Mouse (Mus musculus): Measurements from ENCODE around the gene Fam50a. TPM values are rescaled to one million over a fixed set of nuclear protein-coding genes. Genes with fewer than 3 reads are reported as not detected.
A peak's percentile ranks its signal among the peaks of the same experiment; 100 is the strongest.

Gene Fam50a
- polyA plus RNA-seq, 1 experiment from 2014 or later: 63.2 TPM

- 16% methylated on average over 16 of the region's 16 CpGs for WGBS
- peak within 1 kb of the TSS; percentile 70 for H3K9ac ChIP-seq (ENCODE audit: low read length)
Observed at GRCm38 (mm10) chrX:74281732-74282394, 31.0 kb upstream of the Fam50a start, which contains the start of the genes Taz and Dnase1l1. Taz (plus strand) TSS chrX:74281912. Dnase1l1 (minus strand) TSS chrX:74282337.

GRCm38 (mm10) chrX:74282395-74283091 is 30.3 kb upstream of the Fam50a start:
- Histone ChIP-seq H3K27ac (ENCODE audit: low read length) (peak overlapping the region; percentile 93), H3K9me3 (replicated peaks; ENCODE audit: control insufficient read depth, low read length) (no peaks in the 10 kb centered on the region), H3K36me3 (ENCODE audit: control insufficient read depth, insufficient read depth, low read length) (no peaks in the 10 kb centered on the region), H3K9ac (ENCODE audit: low read length) (peak overlapping the region; percentile 68), H3K4me3 (replicated peaks; ENCODE audit: low read length) (peak overlapping the region; percentile 53), H3K27me3 (ENCODE audit: control insufficient read depth, insufficient read depth, low read length) (no peaks in the 10 kb centered on the region), H3K4me2 (ENCODE audit: low read depth, low read length) (peak overlapping the region; percentile 65), H3K4me1 (ENCODE audit: control insufficient read depth, insufficient read depth, low read length) (peaks cover 6% of the 10 kb centered on the region; the same call in 1 of the 2 replicates)
- ATAC-seq (ENCODE audit: insufficient read depth, low FRiP score): peak; percentile 72
- whole genome bisulfite sequencing: 19% methylated on average over 39 of the region's 39 CpGs

More at GRCm38 (mm10) chrX:74281732-74282394, 31.0 kb upstream of the Fam50a start, which contains the start of the genes Taz and Dnase1l1:
- Histone ChIP-seq H3K9me3 (replicated peaks; ENCODE audit: control insufficient read depth, low read length) (no peaks in the 10 kb centered on the region), H3K4me3 (replicated peaks; ENCODE audit: low read length) (peak within 1 kb of the TSS; percentile 53), H3K36me3 (ENCODE audit: control insufficient read depth, insufficient read depth, low read length) (no peaks in the 10 kb centered on the region), H3K4me1 (ENCODE audit: control insufficient read depth, insufficient read depth, low read length) (peaks cover 6% of the 10 kb centered on the region; the same call in 1 of the 2 replicates), H3K4me2 (ENCODE audit: low read depth, low read length) (peak within 1 kb of the TSS; percentile 65), H3K27me3 (ENCODE audit: control insufficient read depth, insufficient read depth, low read length) (no peaks in the 10 kb centered on the region), H3K27ac (ENCODE audit: low read length) (peak within 1 kb of the TSS; percentile 93)
- peak; percentile 95 for ATAC-seq (ENCODE audit: insufficient read depth, low FRiP score)

- WGBS: 29% methylated on average over 5 of the region's 5 CpGs
- ATAC-seq (ENCODE audit: insufficient read depth, low FRiP score): no peak
- H3K9me3 ChIP-seq (replicated peaks; ENCODE audit: control insufficient read depth, low read length): no peaks in the 10 kb centered on the region
Observed at GRCm38 (mm10) chrX:74283092-74283437, 29.8 kb upstream of the Fam50a start.

GRCm38 (mm10) chrX:74293431-74293830 is 19.4 kb upstream of the Fam50a start:
- Histone ChIP-seq H3K4me2 (ENCODE audit: low read depth, low read length) (no peak overlapping the region), H3K9me3 (replicated peaks; ENCODE audit: control insufficient read depth, low read length) (no peaks in the 10 kb centered on the region), H3K4me1 (ENCODE audit: control insufficient read depth, insufficient read depth, low read length) (0 out of 2 replicates have a peak, but pooled peaks cover 2% of the 10 kb centered on the region), H3K4me3 (replicated peaks; ENCODE audit: low read length) (no peak overlapping the region), H3K27me3 (ENCODE audit: control insufficient read depth, insufficient read depth, low read length) (no peaks in the 10 kb centered on the region), H3K9ac (ENCODE audit: low read length) (no peak overlapping the region), H3K36me3 (ENCODE audit: control insufficient read depth, insufficient read depth, low read length) (peaks cover 4% of the 10 kb centered on the region; the same call in 1 of the 2 replicates), H3K27ac (ENCODE audit: low read length) (no peak overlapping the region)
- 63% methylated on average over 4 of the region's 4 CpGs for WGBS
- ATAC-seq (ENCODE audit: insufficient read depth, low FRiP score): no peak

More at GRCm38 (mm10) chrX:74283092-74283437, 29.8 kb upstream of the Fam50a start:
- peak overlapping the region; percentile 53 for H3K4me3 ChIP-seq (replicated peaks; ENCODE audit: low read length)
- H3K27ac ChIP-seq (ENCODE audit: low read length): peak overlapping the region; percentile 93
- peak overlapping the region; percentile 61 for H3K4me2 ChIP-seq (ENCODE audit: low read depth, low read length)
- peaks cover 6% of the 10 kb centered on the region; the same call in 1 of the 2 replicates for H3K4me1 ChIP-seq (ENCODE audit: control insufficient read depth, insufficient read depth, low read length)
- no peaks in the 10 kb centered on the region for H3K27me3 ChIP-seq (ENCODE audit: control insufficient read depth, insufficient read depth, low read length)
- H3K9ac ChIP-seq (ENCODE audit: low read length): peak overlapping the region; percentile 68
- no peaks in the 10 kb centered on the region for H3K36me3 ChIP-seq (ENCODE audit: control insufficient read depth, insufficient read depth, low read length)

GRCm38 (mm10) chrX:74296538-74297448 is 16.0 kb upstream of the Fam50a start, which contains the start of gene Atp6ap1:
Atp6ap1 (plus strand) TSS chrX:74297097.
- peak; percentile 99 for ATAC-seq (ENCODE audit: insufficient read depth, low FRiP score)
- Histone ChIP-seq H3K4me3 (replicated peaks; ENCODE audit: low read length) (peak within 1 kb of the TSS; percentile 65), H3K4me1 (ENCODE audit: control insufficient read depth, insufficient read depth, low read length) (0 out of 2 replicates have a peak, but pooled peaks cover 2% of the 10 kb centered on the region), H3K36me3 (ENCODE audit: control insufficient read depth, insufficient read depth, low read length) (no peaks in the 10 kb centered on the region), H3K9ac (ENCODE audit: low read length) (peak within 1 kb of the TSS; percentile 79), H3K9me3 (replicated peaks; ENCODE audit: control insufficient read depth, low read length) (no peaks in the 10 kb centered on the region), H3K4me2 (ENCODE audit: low read depth, low read length) (peak within 1 kb of the TSS; percentile 69), H3K27me3 (ENCODE audit: control insufficient read depth, insufficient read depth, low read length) (no peaks in the 10 kb centered on the region), H3K27ac (ENCODE audit: low read length) (peak within 1 kb of the TSS; percentile 66)
- 11% methylated on average over 37 of the region's 37 CpGs for WGBS

GRCm38 (mm10) chrX:74298348-74298747 is 14.5 kb upstream of the Fam50a start:
- Histone ChIP-seq H3K36me3 (ENCODE audit: control insufficient read depth, insufficient read depth, low read length) (no peaks in the 10 kb centered on the region), H3K27ac (ENCODE audit: low read length) (no peak overlapping the region), H3K9me3 (replicated peaks; ENCODE audit: control insufficient read depth, low read length) (no peaks in the 10 kb centered on the region), H3K9ac (ENCODE audit: low read length) (no peak overlapping the region), H3K4me2 (ENCODE audit: low read depth, low read length) (no peak overlapping the region), H3K4me1 (ENCODE audit: control insufficient read depth, insufficient read depth, low read length) (0 out of 2 replicates have a peak, but pooled peaks cover 2% of the 10 kb centered on the region), H3K4me3 (replicated peaks; ENCODE audit: low read length) (no peak overlapping the region), H3K27me3 (ENCODE audit: control insufficient read depth, insufficient read depth, low read length) (no peaks in the 10 kb centered on the region)
- WGBS: 84% methylated on average over 1 of the region's 1 CpGs
- no peak for ATAC-seq (ENCODE audit: insufficient read depth, low FRiP score)

- Histone ChIP-seq H3K4me2 (ENCODE audit: low read depth, low read length) (no peak overlapping the region), H3K4me1 (ENCODE audit: control insufficient read depth, insufficient read depth, low read length) (0 out of 2 replicates have a peak, but pooled peaks cover 2% of the 10 kb centered on the region), H3K9me3 (replicated peaks; ENCODE audit: control insufficient read depth, low read length) (no peaks in the 10 kb centered on the region), H3K9ac (ENCODE audit: low read length) (no peak overlapping the region), H3K27me3 (ENCODE audit: control insufficient read depth, insufficient read depth, low read length) (no peaks in the 10 kb centered on the region), H3K4me3 (replicated peaks; ENCODE audit: low read length) (no peak overlapping the region), H3K36me3 (ENCODE audit: control insufficient read depth, insufficient read depth, low read length) (0 out of 2 replicates have a peak, but pooled peaks cover 2% of the 10 kb centered on the region), H3K27ac (ENCODE audit: low read length) (no peak overlapping the region)
- ATAC-seq (ENCODE audit: insufficient read depth, low FRiP score): no peak
- WGBS: 74% methylated on average over 3 of the region's 3 CpGs
Observed at GRCm38 (mm10) chrX:74299721-74300120, 13.1 kb upstream of the Fam50a start.

GRCm38 (mm10) chrX:74304867-74305700 is 7.7 kb upstream of the Fam50a start, which contains the start of gene Gdi1:
Gdi1 (plus strand) TSS chrX:74304998.
- 13% methylated on average over 39 of the region's 41 CpGs for WGBS
- peak; percentile 85 for ATAC-seq (ENCODE audit: insufficient read depth, low FRiP score)
- Histone ChIP-seq H3K4me1 (ENCODE audit: control insufficient read depth, insufficient read depth, low read length) (no peaks in the 10 kb centered on the region), H3K4me2 (ENCODE audit: low read depth, low read length) (peak within 1 kb of the TSS; percentile 62), H3K27me3 (ENCODE audit: control insufficient read depth, insufficient read depth, low read length) (no peaks in the 10 kb centered on the region), H3K36me3 (ENCODE audit: control insufficient read depth, insufficient read depth, low read length) (0 out of 2 replicates have a peak, but pooled peaks cover 2% of the 10 kb centered on the region), H3K4me3 (replicated peaks; ENCODE audit: low read length) (peak within 1 kb of the TSS; percentile 59), H3K9ac (ENCODE audit: low read length) (peak within 1 kb of the TSS; percentile 78), H3K9me3 (replicated peaks; ENCODE audit: control insufficient read depth, low read length) (no peaks in the 10 kb centered on the region), H3K27ac (ENCODE audit: low read length) (peak within 1 kb of the TSS; percentile 86)
